Mouse (Mus musculus) embryonic facial prominence, embryonic 14.5 days (tissue): ENCODE measurements around the gene Mlx. TPM values are rescaled to one million over a fixed set of nuclear protein-coding genes. Genes with fewer than 3 reads are reported as not detected.

Experiments
- ATAC-seq: fragments of 200-750 bp; cut with Nextera tagmentation; 2 replicates; pipeline ENCODE4 v1.8.0; 2017; ENCODE audit warnings: low read depth, moderate number of reproducible peaks, moderate TSS enrichment
- DNase-seq: peaks from one replicate; pipeline ENCODE4 v3.0.0-alpha.2; 2015; ENCODE audit warnings: low spot score
- H3K27ac ChIP-seq: fragments of 300-500 bp; sonication (generic); replicated peaks from 2 replicates; pipeline ENCODE4 v1.5.1; 2014; ENCODE audit warnings: low read depth, mild to moderate bottlenecking, low read length, moderate library complexity
- H3K27me3 ChIP-seq: fragments of 300-500 bp; sonication (generic); replicated peaks from 2 replicates; pipeline ENCODE4 v1.6.1; 2014; ENCODE audit warnings: low read length; ENCODE audit not compliant: control insufficient read depth, insufficient read depth
- H3K36me3 ChIP-seq: fragments of 300-500 bp; sonication (generic); 2 replicates; pipeline ENCODE4 v1.6.1; 2014; ENCODE audit warnings: low read length, mixed read lengths; ENCODE audit not compliant: control insufficient read depth, insufficient read depth
- H3K4me1 ChIP-seq: fragments of 300-500 bp; sonication (generic); 2 replicates; pipeline ENCODE4 v1.6.1; 2014; ENCODE audit warnings: antibody characterized with exemption, low read length; ENCODE audit not compliant: control insufficient read depth, insufficient read depth
- H3K4me2 ChIP-seq: fragments of 300-500 bp; sonication (generic); 2 replicates; pipeline ENCODE4 v1.6.1; 2014; ENCODE audit warnings: low read depth, mild to moderate bottlenecking, low read length, moderate library complexity, mixed read lengths
- H3K4me3 ChIP-seq: fragments of 300-500 bp; sonication (generic); 2 replicates; pipeline ENCODE4 v1.5.1; 2014; ENCODE audit warnings: low read depth, mild to moderate bottlenecking, low read length
- H3K9ac ChIP-seq: fragments of 300-500 bp; sonication (generic); 2 replicates; pipeline ENCODE4 v1.6.1; 2014; ENCODE audit warnings: low read depth, mild to moderate bottlenecking, low read length, moderate library complexity, mixed read lengths
- H3K9me3 ChIP-seq: fragments of 300-500 bp; sonication (generic); 2 replicates; pipeline ENCODE4 v1.6.1; 2016; ENCODE audit warnings: low read length; ENCODE audit not compliant: control insufficient read depth
- WGBS: fragments of 180-500 bp; shearing (Covaris S2); extraction: QIAGEN DNeasy Blood & Tissue Kit; methylation state at CpG from one replicate; pipeline ENCODE4 v1.1.7; 2014; 5-methylcytosine and 5-hydroxymethylcytosine counted together
- polyA plus RNA-seq: library from polyadenylated mRNA; unstranded; fragments of >200 nt; fragmentation: Nextera tagmentation; extraction: Ambion mirVana; gene quantifications from 2 replicates; pipeline ENCODE4 v1.2.1, GENCODE M21; 2014

Gene Mlx
- 45.8 and 55.2 TPM in 2 replicates for polyA plus RNA-seq

- Histone ChIP-seq H3K4me1 (peaks cover 10% of the 10 kb centered on the region), H3K4me2 (peak within 1 kb of the TSS; percentile 86), H3K9me3 (no peaks in the 10 kb centered on the region), H3K27ac (peak within 1 kb of the TSS; percentile 78), H3K27me3 (no peaks in the 10 kb centered on the region), H3K4me3 (peak within 1 kb of the TSS; percentile 66), H3K36me3 (peaks cover 47% of the 10 kb centered on the region), H3K9ac (peak within 1 kb of the TSS; percentile 82)
- WGBS = under 1% methylated on average over 37 of the region's 52 CpGs
- DNase-seq (peak; percentile 97), ATAC-seq (peak; percentile 90)
Observed at GRCm38 (mm10) chr11:101086756-101087681, at the start of gene Mlx. Mlx (plus strand) TSS chr11:101087277.

DNA sequence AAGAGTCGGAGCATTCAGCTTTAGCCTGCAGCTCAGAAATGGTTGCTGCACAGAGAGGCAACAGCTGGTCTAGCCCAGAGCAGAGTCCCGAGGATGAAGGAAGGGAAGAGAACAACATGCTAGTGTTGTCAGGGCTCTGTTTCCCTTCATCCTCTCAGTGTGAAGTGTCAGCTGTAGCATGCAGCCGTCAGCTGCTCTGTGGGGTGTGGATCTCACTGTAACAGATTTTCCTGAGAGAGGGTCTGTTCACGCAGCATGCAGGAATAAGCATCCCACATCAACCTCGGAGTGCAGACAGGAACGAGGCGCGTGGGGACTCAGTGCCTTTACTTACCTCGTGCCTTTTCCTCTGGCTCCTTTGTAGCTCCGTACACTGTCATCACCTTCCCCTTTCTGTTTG, 49.3 kb upstream of the Mlx start:
- Histone ChIP-seq H3K4me2 (no peak overlapping the region), H3K4me3 (no peak overlapping the region), H3K9me3 (no peaks in the 10 kb centered on the region), H3K27me3 (no peaks in the 10 kb centered on the region), H3K9ac (no peak overlapping the region), H3K36me3 (peaks cover 75% of the 10 kb centered on the region), H3K4me1 (no peaks in the 10 kb centered on the region), H3K27ac (no peak overlapping the region)
- DNase-seq = no peak
- ATAC-seq = no peak
- 74% methylated on average over 10 of the region's 10 CpGs for WGBS

DNA sequence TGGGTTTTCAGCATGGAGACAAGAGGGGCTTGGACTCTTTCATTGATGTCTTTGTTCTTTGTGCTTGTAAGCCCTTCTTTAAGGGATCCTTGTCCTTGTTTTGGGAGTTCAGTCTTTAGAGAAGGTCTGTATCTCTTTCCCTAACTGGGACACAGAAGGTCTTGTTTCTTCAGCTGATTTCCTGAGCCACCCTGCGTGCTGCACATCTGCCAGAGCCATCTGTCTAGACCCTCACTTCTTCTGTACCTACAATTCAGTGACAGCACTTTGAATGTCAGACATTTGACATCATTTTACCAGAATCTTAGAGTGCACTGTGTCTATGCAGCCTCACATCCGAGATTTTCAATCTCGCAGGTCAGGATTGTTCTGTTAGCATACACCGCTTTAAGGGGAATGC, 41.3 kb upstream of the Mlx start:
- Histone ChIP-seq H3K36me3 (peaks cover 77% of the 10 kb centered on the region), H3K4me1 (no peaks in the 10 kb centered on the region), H3K9ac (no peak overlapping the region), H3K27me3 (no peaks in the 10 kb centered on the region), H3K4me2 (no peak overlapping the region), H3K4me3 (no peak overlapping the region), H3K27ac (no peak overlapping the region), H3K9me3 (no peaks in the 10 kb centered on the region)
- ATAC-seq (no peak), DNase-seq (no peak)
- 90% methylated on average over 4 of the region's 4 CpGs for WGBS

DNA sequence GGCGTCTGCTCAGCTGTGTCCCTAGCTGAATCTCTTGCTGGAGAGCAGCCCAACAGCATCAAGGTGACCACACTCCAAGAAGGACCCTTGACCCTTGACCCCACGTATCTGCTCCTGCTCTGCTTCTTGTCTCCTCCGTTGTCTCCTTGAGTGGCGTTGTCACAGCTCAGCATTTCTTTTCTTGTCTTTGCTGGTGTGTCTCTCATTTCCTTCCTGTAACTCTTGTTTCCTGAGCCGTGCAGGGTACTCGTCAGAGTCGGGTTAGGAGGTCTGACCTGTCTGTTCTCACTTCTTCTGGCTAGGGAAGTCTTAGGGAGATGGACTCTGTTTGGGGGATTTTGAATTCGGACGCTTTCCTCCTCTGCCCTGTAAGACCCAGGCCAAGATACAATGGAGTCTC, 40.6 kb upstream of the Mlx start:
- ATAC-seq = no peak
- H3K4me3 ChIP-seq = no peak overlapping the region
- 60% methylated on average over 9 of the region's 9 CpGs for WGBS
- H3K4me1 ChIP-seq = no peaks in the 10 kb centered on the region
- no peaks in the 10 kb centered on the region for H3K27me3 ChIP-seq
- H3K27ac ChIP-seq = no peak overlapping the region
- H3K4me2 ChIP-seq = no peak overlapping the region
- H3K9me3 ChIP-seq = no peaks in the 10 kb centered on the region
- no peak overlapping the region for H3K9ac ChIP-seq
- peaks cover 78% of the 10 kb centered on the region for H3K36me3 ChIP-seq
- no peak for DNase-seq

GRCm38 (mm10) chr11:101047502-101047901, 39.6 kb upstream of the Mlx start:
- Histone ChIP-seq H3K27ac (no peak overlapping the region), H3K4me1 (no peaks in the 10 kb centered on the region), H3K4me3 (no peak overlapping the region), H3K36me3 (peaks cover 82% of the 10 kb centered on the region), H3K4me2 (no peak overlapping the region), H3K9ac (no peak overlapping the region), H3K27me3 (no peaks in the 10 kb centered on the region), H3K9me3 (no peaks in the 10 kb centered on the region)
- no peak for ATAC-seq
- DNase-seq = no peak
- WGBS = 91% methylated on average over 3 of the region's 3 CpGs

GRCm38 (mm10) chr11:101050359-101050758, 36.7 kb upstream of the Mlx start:
- Histone ChIP-seq H3K27ac (no peak overlapping the region), H3K27me3 (no peaks in the 10 kb centered on the region), H3K4me1 (no peaks in the 10 kb centered on the region), H3K9me3 (no peaks in the 10 kb centered on the region), H3K4me3 (no peak overlapping the region), H3K9ac (no peak overlapping the region), H3K36me3 (peaks cover 68% of the 10 kb centered on the region), H3K4me2 (no peak overlapping the region)
- WGBS = 86% methylated on average over 9 of the region's 9 CpGs
- DNase-seq (no peak), ATAC-seq (no peak)

DNA sequence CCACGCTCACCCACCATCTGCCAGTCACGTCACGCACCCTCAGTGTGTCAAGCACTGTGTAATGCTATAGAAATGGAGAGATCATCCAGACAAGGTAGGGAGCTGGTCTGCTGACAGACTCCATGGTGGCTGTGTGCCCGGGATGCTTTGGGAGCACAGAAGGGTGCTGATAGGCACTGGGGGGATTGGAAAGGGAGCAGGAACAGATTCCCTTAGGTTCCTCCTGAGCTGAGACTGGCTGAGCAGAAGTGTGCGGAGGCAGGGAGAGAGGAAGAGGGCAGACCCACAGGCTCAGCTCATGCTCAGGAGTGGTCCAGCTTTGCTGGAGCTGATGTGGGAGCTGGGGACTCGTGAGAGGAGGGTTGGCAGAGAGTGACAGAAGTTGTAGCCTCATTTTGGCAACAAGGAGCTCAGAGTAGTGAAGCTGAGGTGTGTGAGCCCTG, 36.0 kb upstream of the Mlx start:
- Histone ChIP-seq H3K36me3 (peaks cover 63% of the 10 kb centered on the region), H3K4me3 (no peak overlapping the region), H3K9me3 (no peaks in the 10 kb centered on the region), H3K4me2 (no peak overlapping the region), H3K9ac (no peak overlapping the region), H3K27me3 (no peaks in the 10 kb centered on the region), H3K4me1 (no peaks in the 10 kb centered on the region), H3K27ac (no peak overlapping the region)
- 86% methylated on average over 6 of the region's 6 CpGs for WGBS
- ATAC-seq = no peak
- no peak for DNase-seq

- H3K4me3 ChIP-seq = no peak overlapping the region
- H3K9ac ChIP-seq = no peak overlapping the region
- H3K27me3 ChIP-seq = no peaks in the 10 kb centered on the region
- H3K4me2 ChIP-seq = no peak overlapping the region
- no peak overlapping the region for H3K27ac ChIP-seq
- peaks cover 59% of the 10 kb centered on the region for H3K36me3 ChIP-seq
- no peak for DNase-seq
- no peaks in the 10 kb centered on the region for H3K4me1 ChIP-seq
- H3K9me3 ChIP-seq = no peaks in the 10 kb centered on the region
- WGBS = 88% methylated on average over 8 of the region's 8 CpGs
- ATAC-seq = no peak
Observed at GRCm38 (mm10) chr11:101051617-101052016, 35.5 kb upstream of the Mlx start.
